In the genomic region with DNA sequence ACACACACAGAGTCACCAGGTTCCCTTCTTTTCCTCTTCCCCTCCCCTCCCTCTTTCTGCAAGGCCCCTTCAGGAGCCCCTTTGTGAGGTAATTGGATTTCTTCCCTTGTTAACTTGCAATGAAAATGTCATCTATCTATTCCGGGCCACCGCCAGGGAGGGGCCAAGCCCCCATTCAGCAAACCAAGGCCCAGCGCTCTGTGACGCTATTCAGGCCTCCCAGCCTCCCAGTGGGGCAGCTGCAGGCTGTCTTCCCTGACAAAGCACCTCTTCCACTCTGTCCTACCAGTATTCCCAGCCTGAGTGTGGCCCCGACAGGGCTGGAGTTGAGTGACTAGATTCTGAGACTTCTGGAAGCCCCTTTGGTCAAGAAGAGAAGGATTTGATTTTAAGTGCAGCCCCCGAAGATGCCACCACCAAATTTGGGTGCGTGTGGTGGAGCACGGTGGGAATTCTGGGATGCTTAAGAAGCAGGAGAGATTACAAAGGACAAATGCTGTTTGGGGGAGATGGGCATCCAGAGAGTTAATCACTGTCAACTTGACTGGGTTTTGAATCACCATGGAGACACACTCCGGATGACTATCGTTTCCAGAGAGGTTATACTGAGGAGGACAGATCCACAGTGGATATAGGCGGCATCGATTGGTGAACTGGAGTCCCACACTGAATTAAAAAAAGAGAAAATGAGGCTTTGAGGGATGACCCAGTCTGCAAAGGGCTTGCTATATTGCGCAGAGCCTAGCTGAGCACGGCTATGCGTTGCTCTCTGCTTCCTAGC, we compare ENCODE assay signal across 17 mouse cellular contexts. TPM values are rescaled to one million over a fixed set of nuclear protein-coding genes. Genes with fewer than 3 reads are reported as not detected.
DNase-seq lines count a peak whose midpoint lies in the region; ATAC-seq and TF ChIP-seq lines count a peak whose summit lies in the region.
"Had no signal": no experiment of that assay in that cellular context is flagged by ENCODE, and none has a peak within 500 bp of the region (broad histone marks: within the 10 kb centered on the region; RNA-seq: fewer than 3 reads in every experiment).

No protein-coding gene starts in this region.

- WGBS in midbrain, embryonic 10.5 days: 26% methylated on average over 15 of the region's 15 CpGs
- WGBS in midbrain, postnatal 0 days: 17% methylated on average over 15 of the region's 15 CpGs
- WGBS in embryonic facial prominence, embryonic 14.5 days: 43% methylated on average over 15 of the region's 15 CpGs
- 23% methylated on average over 15 of the region's 15 CpGs for WGBS in midbrain, embryonic 11.5 days

- H3K36me3 ChIP-seq in midbrain, embryonic 10.5 days: no peaks in the 10 kb centered on the region
- no peaks in the 10 kb centered on the region for H3K36me3 ChIP-seq in midbrain, postnatal 0 days (ENCODE audit: insufficient read depth, low read length)
- no peaks in the 10 kb centered on the region for H3K36me3 ChIP-seq in embryonic facial prominence, embryonic 14.5 days (ENCODE audit: control insufficient read depth, insufficient read depth, low read length)
- H3K36me3 ChIP-seq in midbrain, embryonic 11.5 days (ENCODE audit: control insufficient read depth, insufficient read depth, low read length): no peaks in the 10 kb centered on the region
- H3K36me3 ChIP-seq: embryonic facial prominence, embryonic 15.5 days; liver, embryonic 15.5 days had no signal

- peak; percentile 79 for DNase-seq in midbrain, embryonic 10.5 days (ENCODE audit: low spot score)
- no peak for DNase-seq in midbrain, postnatal 0 days (ENCODE audit: low spot score)
- peak; percentile 13 for DNase-seq in embryonic facial prominence, embryonic 14.5 days (ENCODE audit: low spot score)
- peak; percentile 90 for DNase-seq in midbrain, embryonic 11.5 days (ENCODE audit: low spot score, missing footprints)
- DNase-seq in retina, postnatal 1 day: peak; percentile 77
- no peak for DNase-seq in lung, postnatal 36 days
- DNase-seq in right cerebral cortex, postnatal 14 days: no peak
- DNase-seq: cerebellum, adult 18-20 months; kidney, adult 8-10 months; layer of hippocampus, adult 9-11 months; left cerebral cortex, postnatal 4 days had no signal

- ATAC-seq in midbrain, postnatal 0 days (ENCODE audit: low FRiP score): no peak
- ATAC-seq in embryonic facial prominence, embryonic 14.5 days (ENCODE audit: low read depth): peak; percentile 47; the same call in 1 of the 2 replicates
- peak; percentile 88 for ATAC-seq in midbrain, embryonic 11.5 days (ENCODE audit: low FRiP score)

- H3K9me3 ChIP-seq in midbrain, embryonic 10.5 days (replicated peaks): peaks cover 3% of the 10 kb centered on the region; the same call in 1 of the 2 replicates
- peaks cover 3% of the 10 kb centered on the region; the same call in 1 of the 2 replicates for H3K9me3 ChIP-seq in midbrain, postnatal 0 days (ENCODE audit: low read length)
- H3K9me3 ChIP-seq in embryonic facial prominence, embryonic 14.5 days (ENCODE audit: control insufficient read depth, low read length): no peaks in the 10 kb centered on the region
- no peaks in the 10 kb centered on the region for H3K9me3 ChIP-seq in midbrain, embryonic 11.5 days (ENCODE audit: control insufficient read depth, low read length)
- H3K9me3 ChIP-seq: embryonic facial prominence, embryonic 15.5 days; liver, embryonic 15.5 days had no signal

- H3K4me1 ChIP-seq in midbrain, embryonic 10.5 days: peaks cover 38% of the 10 kb centered on the region
- H3K4me1 ChIP-seq in midbrain, postnatal 0 days (ENCODE audit: insufficient read depth, low read length): no peaks in the 10 kb centered on the region
- H3K4me1 ChIP-seq in embryonic facial prominence, embryonic 14.5 days (ENCODE audit: control insufficient read depth, insufficient read depth, low read length): peaks cover 9% of the 10 kb centered on the region; the same call in 1 of the 2 replicates
- peaks cover 21% of the 10 kb centered on the region for H3K4me1 ChIP-seq in midbrain, embryonic 11.5 days (ENCODE audit: control insufficient read depth, insufficient read depth, low read length)
- H3K4me1 ChIP-seq: liver, embryonic 15.5 days had no signal

- H3K4me2 ChIP-seq in midbrain, postnatal 0 days (ENCODE audit: low read depth, low read length, poor library complexity, severe bottlenecking): no peak overlapping the region
- no peak overlapping the region for H3K4me2 ChIP-seq in embryonic facial prominence, embryonic 14.5 days (ENCODE audit: low read depth, low read length)
- no peak overlapping the region for H3K4me2 ChIP-seq in midbrain, embryonic 11.5 days
- H3K4me2 ChIP-seq: embryonic facial prominence, embryonic 15.5 days; liver, embryonic 15.5 days had no signal

- TF ChIP-seq CTCF in midbrain, postnatal 0 days (IDR thresholded peaks at IDR 0.05): no peak

- peaks cover 93% of the 10 kb centered on the region for H3K27me3 ChIP-seq in midbrain, embryonic 10.5 days (ENCODE audit: low read depth, poor library complexity, severe bottlenecking)
- no peaks in the 10 kb centered on the region for H3K27me3 ChIP-seq in midbrain, postnatal 0 days (ENCODE audit: insufficient read depth, low read length)
- no peaks in the 10 kb centered on the region for H3K27me3 ChIP-seq in embryonic facial prominence, embryonic 14.5 days (replicated peaks; ENCODE audit: control insufficient read depth, insufficient read depth, low read length)
- peaks cover 17% of the 10 kb centered on the region for H3K27me3 ChIP-seq in midbrain, embryonic 11.5 days (ENCODE audit: control insufficient read depth, insufficient read depth, low read length)
- H3K27me3 ChIP-seq: embryonic facial prominence, embryonic 15.5 days; liver, embryonic 15.5 days had no signal

- peak overlapping the region; percentile 21; the same call in 1 of the 2 replicates for H3K4me3 ChIP-seq in midbrain, embryonic 10.5 days
- H3K4me3 ChIP-seq in midbrain, postnatal 0 days (ENCODE audit: low read depth, low read length): no peak overlapping the region
- no peak overlapping the region for H3K4me3 ChIP-seq in embryonic facial prominence, embryonic 14.5 days (ENCODE audit: low read depth, low read length)
- H3K4me3 ChIP-seq in midbrain, embryonic 11.5 days (ENCODE audit: low read depth, low read length): no peak overlapping the region
- H3K4me3 ChIP-seq: embryonic facial prominence, embryonic 15.5 days; liver, embryonic 15.5 days had no signal

- no peak overlapping the region for H3K9ac ChIP-seq in midbrain, postnatal 0 days (replicated peaks; ENCODE audit: low read length, poor library complexity, severe bottlenecking)
- H3K9ac ChIP-seq in embryonic facial prominence, embryonic 14.5 days (ENCODE audit: low read depth, low read length): no peak overlapping the region
- 0 out of 2 replicates have a peak overlapping the region, but pooled peaks have one; percentile 30 for H3K9ac ChIP-seq in midbrain, embryonic 11.5 days (ENCODE audit: low read length)
- H3K9ac ChIP-seq: embryonic facial prominence, embryonic 15.5 days; liver, embryonic 15.5 days had no signal

- H3K27ac ChIP-seq in midbrain, embryonic 10.5 days (replicated peaks): peak overlapping the region; percentile 75
- no peak overlapping the region for H3K27ac ChIP-seq in midbrain, postnatal 0 days (ENCODE audit: low read depth, low read length)
- H3K27ac ChIP-seq in embryonic facial prominence, embryonic 14.5 days (replicated peaks; ENCODE audit: low read depth, low read length): no peak overlapping the region
- peak overlapping the region; percentile 27; the same call in 1 of the 2 replicates for H3K27ac ChIP-seq in midbrain, embryonic 11.5 days (ENCODE audit: low read depth, low read length)
- H3K27ac ChIP-seq: embryonic facial prominence, embryonic 15.5 days; liver, embryonic 15.5 days had no signal

RNA-seq across cellular contexts. Expression of a gene that starts 31.0 kb away (rescaled TPM):
- 19.3 and 23.4 TPM in 2 replicates for polyA plus RNA-seq in midbrain, embryonic 10.5 days (2016; fragmentation: Nextera tagmentation; extraction: Ambion mirVana)
- 101 and 114 TPM in 2 replicates for total RNA-seq in midbrain, postnatal 0 days (2014; rRNA removed)
- polyA plus RNA-seq in midbrain, postnatal 0 days (2015; fragmentation: Nextera tagmentation; extraction: Ambion mirVana): 208 and 217 TPM in 2 replicates
- 3.0 and 4.2 TPM in 2 replicates for polyA plus RNA-seq in embryonic facial prominence, embryonic 14.5 days (2014; fragmentation: Nextera tagmentation; extraction: Ambion mirVana)
- 7.1 and 7.6 TPM in 2 replicates for polyA plus RNA-seq in midbrain, embryonic 11.5 days (2014; fragmentation: Nextera tagmentation; extraction: Ambion mirVana)
- total RNA-seq: megakaryocyte, adult 5-6 weeks had no signal

RNA-seq across cellular contexts. Expression of a gene that starts 41.8 kb away (rescaled TPM):
- polyA plus RNA-seq in midbrain, embryonic 10.5 days (2016; fragmentation: Nextera tagmentation; extraction: Ambion mirVana): 0.89 and 0.90 TPM in 2 replicates
- total RNA-seq in midbrain, postnatal 0 days (2014; rRNA removed): not detected in 2 replicates
- polyA plus RNA-seq in midbrain, postnatal 0 days (2015; fragmentation: Nextera tagmentation; extraction: Ambion mirVana): not detected in 2 replicates
- not detected in 2 replicates for polyA plus RNA-seq in embryonic facial prominence, embryonic 14.5 days (2014; fragmentation: Nextera tagmentation; extraction: Ambion mirVana)
- polyA plus RNA-seq in midbrain, embryonic 11.5 days (2014; fragmentation: Nextera tagmentation; extraction: Ambion mirVana): 0.34 and 0.37 TPM in 2 replicates
- total RNA-seq: CH12.LX; left cerebral cortex, postnatal 4 days; megakaryocyte, adult 5-6 weeks had no signal
- polyA plus RNA-seq: embryonic facial prominence, embryonic 15.5 days; gonadal fat pad, adult 2 months; heart, postnatal 0 days; liver, embryonic 15.5 days had no signal

RNA-seq across cellular contexts. Expression of a gene that starts 56.3 kb away (rescaled TPM):
- 16.1 and 18.9 TPM in 2 replicates for polyA plus RNA-seq in midbrain, embryonic 10.5 days (2016; fragmentation: Nextera tagmentation; extraction: Ambion mirVana)
- total RNA-seq in midbrain, postnatal 0 days (2014; rRNA removed): 13.8 and 20.2 TPM in 2 replicates
- polyA plus RNA-seq in midbrain, postnatal 0 days (2015; fragmentation: Nextera tagmentation; extraction: Ambion mirVana): 17.0 and 19.0 TPM in 2 replicates
- polyA plus RNA-seq in embryonic facial prominence, embryonic 14.5 days (2014; fragmentation: Nextera tagmentation; extraction: Ambion mirVana): 9.5 and 10.3 TPM in 2 replicates
- polyA plus RNA-seq in midbrain, embryonic 11.5 days (2014; fragmentation: Nextera tagmentation; extraction: Ambion mirVana): 8.6 and 9.3 TPM in 2 replicates

Comparison
In these comparisons a context has a peak if more than half of its experiments do, and no peak if none do; other contexts are left out.
1. DNase-seq: peak in midbrain, embryonic 10.5 days (single experiment), embryonic facial prominence, embryonic 14.5 days (single experiment), midbrain, embryonic 11.5 days (single experiment) and retina, postnatal 1 day (single experiment); none in midbrain, postnatal 0 days (single experiment), lung, postnatal 36 days (single experiment) and right cerebral cortex, postnatal 14 days (single experiment).
2. H3K27ac ChIP-seq: peak in midbrain, embryonic 10.5 days (single experiment) and midbrain, embryonic 11.5 days (single experiment); none in midbrain, postnatal 0 days (single experiment) and embryonic facial prominence, embryonic 14.5 days (single experiment).